Mouse (Mus musculus) heart, adult 2 months (tissue): ENCODE data around the gene Smim14.

Source experiments
- CTCF ChIP-seq: fragments of 200-600 bp; IDR thresholded peaks from 2 replicates; pipeline ENCODE4 v1.8.1; 2022; ENCODE audit warnings: antibody characterized with exemption, mild to moderate bottlenecking, moderate library complexity
- EP300 ChIP-seq: fragments of 200-500 bp; IDR thresholded peaks from 2 replicates; pipeline ENCODE4 v1.6.1; 2011; ENCODE audit warnings: low read depth, low read length, control low read depth; ENCODE audit not compliant: insufficient read depth
- POLR2A ChIP-seq: fragments of 200-500 bp; IDR thresholded peaks from 2 replicates; pipeline ENCODE4 v1.6.1; 2011; ENCODE audit warnings: mild to moderate bottlenecking, low read depth, low read length, control low read depth; ENCODE audit not compliant: insufficient read depth

- no peak for TF ChIP-seq EP300
- TF ChIP-seq CTCF, result no peak
- TF ChIP-seq POLR2A, result no peak
These were observed 79.7 kb downstream of the Smim14 start for GRCm38 (mm10) chr5:65457086-65457827.
